Mouse (Mus musculus) gastrocnemius, adult 2 months (tissue): ENCODE results near the gene Dusp28. TPM values are rescaled to one million over a fixed set of nuclear protein-coding genes. Genes with fewer than 3 reads are reported as not detected.

Source experiments
- DNase-seq: peaks from one replicate; pipeline ENCODE4 v3.0.0; 2022
- H3K27ac ChIP-seq: fragments of 200-600 bp; 2 replicates; pipeline ENCODE4 v1.8.1; 2022; ENCODE audit warnings: mild to moderate bottlenecking
- H3K4me3 ChIP-seq: fragments of 200-600 bp; 2 replicates; pipeline ENCODE4 v1.8.1; 2022; ENCODE audit warnings: mild to moderate bottlenecking, moderate library complexity
- CTCF ChIP-seq: fragments of 200-600 bp; IDR thresholded peaks from 2 replicates; pipeline ENCODE4 v1.8.1; 2022; ENCODE audit warnings: antibody characterized with exemption, mild to moderate bottlenecking, moderate library complexity
- intact Hi-C: fragments of 180-260 bp; cut with DNase I; formaldehyde crosslinking; loops from one replicate; pipeline ENCODE4 v1.15.1; 2025
- total RNA-seq, 2 experiments: library from RNA; stranded (reverse); gene quantifications; 2 replicates each; pipeline ENCODE4 v1.2.3; 2021

Gene Dusp28
- total RNA-seq, 2 experiments from 2014 or later: 21.8 to 24.9 TPM

GRCm38 (mm10) chr1:92881982-92882381 is 24.8 kb upstream of the Dusp28 start:
- Histone ChIP-seq H3K27ac (no peak overlapping the region), H3K4me3 (no peak overlapping the region)
- intact Hi-C loops: no loop called here
- TF ChIP-seq CTCF: no peak
- no peak for DNase-seq

- TF ChIP-seq CTCF: no peak
- intact Hi-C loops: no loop called here
- Histone ChIP-seq H3K27ac (no peak overlapping the region), H3K4me3 (no peak overlapping the region)
- DNase-seq: no peak
Measured at GRCm38 (mm10) chr1:92888901-92889655, 17.7 kb upstream of the Dusp28 start.

DNA sequence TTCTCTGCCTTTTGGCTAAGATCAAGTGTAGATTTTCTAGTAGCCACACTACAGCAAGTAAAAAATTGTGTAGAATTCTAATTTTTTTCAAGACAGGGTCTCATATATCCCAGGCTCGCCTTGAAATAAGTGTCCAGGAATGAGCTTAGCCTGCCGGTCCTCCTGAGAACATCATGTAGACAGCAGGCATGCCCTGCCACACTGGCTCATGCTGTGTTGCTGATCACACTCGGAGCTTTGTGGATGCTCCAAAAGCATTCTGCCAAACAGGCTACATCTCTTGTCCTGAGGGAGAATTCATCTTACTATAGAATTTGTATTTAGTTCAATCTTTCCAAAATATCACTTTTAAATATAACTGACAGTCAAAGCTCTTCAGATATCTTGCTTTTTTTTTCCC is 14.0 kb upstream of the Dusp28 start:
- no peak overlapping the region for H3K27ac ChIP-seq
- DNase-seq: no peak
- intact Hi-C loops: loop anchor here (5.0 kb wide), 1 partner anchor 50 kb away; no protein-coding TSS in a partner anchor
- H3K4me3 ChIP-seq: no peak overlapping the region
- TF ChIP-seq CTCF: no peak

GRCm38 (mm10) chr1:92893896-92894295 is 12.9 kb upstream of the Dusp28 start:
- Histone ChIP-seq H3K27ac (no peak overlapping the region), H3K4me3 (no peak overlapping the region)
- no peak for DNase-seq
- intact Hi-C loops: loop anchor here (2.0 to 5.0 kb wide), 2 partner anchors 52 to 245 kb away; partner anchors contain the start of gene Otos
- no peak for TF ChIP-seq CTCF

GRCm38 (mm10) chr1:92895089-92895488 is 11.7 kb upstream of the Dusp28 start:
- intact Hi-C loops: loop anchor here (1.0 to 5.0 kb wide), 3 partner anchors 198 to 373 kb away; partner anchors contain the start of gene Otos
- peak; percentile 83 for DNase-seq
- TF ChIP-seq CTCF: peak; percentile 97; the same call in 1 of the 2 replicates

DNA sequence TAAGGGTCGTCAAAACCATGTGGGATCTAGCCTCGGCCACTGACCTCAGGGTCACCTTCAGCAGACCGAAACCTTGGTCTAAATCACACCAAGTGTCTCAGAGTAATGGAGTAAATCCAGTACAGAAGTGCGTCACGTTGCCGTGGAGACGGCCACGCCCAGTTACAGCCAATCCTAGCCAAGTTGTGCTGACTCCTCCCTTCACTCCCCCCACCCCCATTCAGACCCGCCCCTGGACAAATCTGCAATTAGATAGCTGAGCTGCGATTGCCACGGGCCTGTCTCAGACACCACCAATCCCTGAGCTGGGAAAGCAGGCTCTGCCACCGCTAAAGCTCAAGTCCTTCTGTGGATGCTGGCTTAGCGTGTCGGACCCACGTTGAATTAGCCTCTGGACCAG is 4.0 kb upstream of the Dusp28 start, which contains the start of gene Ankmy1:
TSS of gene Ankmy1 (minus strand) at position 121 of the 400 bp plus-strand sequence.
- no peak within 1 kb of the TSS for H3K4me3 ChIP-seq
- TF ChIP-seq CTCF: no peak
- no peak within 1 kb of the TSS for H3K27ac ChIP-seq
- DNase-seq: peak; percentile 61
- intact Hi-C loops: no loop called here

More at GRCm38 (mm10) chr1:92895089-92895488, 11.7 kb upstream of the Dusp28 start:
- Histone ChIP-seq H3K4me3 (no peak overlapping the region), H3K27ac (no peak overlapping the region)

DNA sequence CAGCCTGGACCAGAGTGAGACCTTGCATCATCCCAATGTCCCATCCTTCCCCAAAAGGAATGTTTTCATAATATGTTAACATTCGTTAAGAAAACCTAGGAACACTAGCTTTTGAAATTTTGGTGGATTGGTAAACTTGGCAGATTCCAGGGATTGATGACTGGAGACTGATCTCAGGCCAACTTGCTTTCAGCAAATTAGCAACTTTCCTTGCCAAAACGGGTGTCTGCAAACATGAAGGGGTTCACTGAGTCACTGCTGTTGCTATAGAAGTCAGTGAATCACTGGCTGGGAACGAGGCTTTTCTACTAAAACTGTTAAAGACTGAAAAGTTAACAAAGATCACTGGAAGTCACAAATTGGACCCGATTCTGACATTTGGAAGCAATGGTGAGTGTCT is 3.2 kb upstream of the Dusp28 start:
- intact Hi-C loops: no loop called here
- H3K4me3 ChIP-seq: no peak overlapping the region
- H3K27ac ChIP-seq: no peak overlapping the region
- no peak for DNase-seq
- no peak for TF ChIP-seq CTCF

DNA sequence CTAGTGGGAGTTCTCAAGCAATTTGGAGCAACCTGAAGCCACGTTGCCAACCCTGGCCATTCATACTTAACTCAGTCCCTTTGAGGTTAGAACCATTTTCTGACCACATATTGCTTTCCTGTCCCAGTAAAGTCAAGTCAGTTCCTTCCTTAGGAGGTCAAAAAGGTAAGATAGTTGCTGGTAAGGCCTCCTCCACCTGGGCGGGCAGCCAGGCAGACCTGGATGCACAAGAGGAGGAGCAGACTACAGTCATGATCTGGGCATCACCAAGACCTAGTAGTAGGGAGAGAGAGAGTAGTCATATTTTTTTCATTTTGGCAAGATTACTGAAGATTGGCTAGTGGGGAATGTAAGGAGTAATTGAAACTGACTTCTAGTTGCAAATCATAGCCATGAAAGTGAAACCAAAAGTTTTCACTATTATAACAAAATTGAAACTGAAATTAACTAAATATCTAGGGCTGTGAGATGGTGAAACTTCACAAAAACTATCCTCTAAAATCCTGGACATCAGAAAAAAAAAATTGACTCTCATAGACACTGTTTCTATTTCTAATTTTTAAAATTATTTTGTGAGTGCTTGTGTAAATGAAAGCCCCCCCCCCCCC is 974 bp upstream of the Dusp28 start:
- TF ChIP-seq CTCF: no peak
- Histone ChIP-seq H3K27ac (peak overlapping the region; percentile 98), H3K4me3 (peak overlapping the region; percentile 26)
- intact Hi-C loops: no loop called here
- no peak for DNase-seq

DNA sequence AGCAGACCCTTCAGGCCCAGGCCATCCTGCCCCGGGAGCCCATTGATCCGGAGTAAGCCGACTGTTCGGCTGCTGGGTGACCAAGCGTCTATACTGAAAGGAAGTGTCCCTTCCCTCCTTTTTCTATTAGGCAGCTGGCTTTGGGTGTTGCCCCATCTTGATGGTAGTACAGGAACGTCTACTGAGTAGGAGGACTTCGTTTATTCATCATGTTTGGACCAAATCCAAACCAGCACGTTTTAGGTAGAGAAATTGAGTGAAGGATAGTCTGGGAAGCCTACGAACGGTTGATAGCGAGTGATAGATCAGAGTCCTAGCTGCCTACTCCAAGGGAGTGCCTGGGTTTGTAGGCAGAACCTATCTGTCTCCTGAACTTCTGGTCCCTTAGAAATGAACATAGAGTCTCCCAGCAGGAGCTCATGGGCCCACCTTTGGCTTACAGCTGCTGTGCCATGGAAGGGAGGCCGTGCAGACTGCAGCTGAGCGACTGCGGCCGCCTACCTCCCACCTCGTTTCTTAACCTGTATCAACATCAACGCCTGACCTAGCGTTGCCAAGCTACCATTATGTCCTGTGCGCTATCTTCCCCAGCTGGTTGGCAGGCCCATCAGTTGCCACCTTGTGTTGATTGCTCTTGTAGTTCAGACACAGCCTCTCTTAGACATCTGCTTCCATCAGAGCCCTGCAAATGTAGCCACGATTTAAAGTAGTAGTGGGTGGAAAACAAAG is 1.0 kb downstream of the Dusp28 start:
- no peak for TF ChIP-seq CTCF
- no peak for DNase-seq
- intact Hi-C loops: no loop called here
- peak overlapping the region; percentile 84 for H3K4me3 ChIP-seq
- peak overlapping the region; percentile 98 for H3K27ac ChIP-seq

- H3K27ac ChIP-seq: no peak overlapping the region
Measured at GRCm38 (mm10) chr1:92908664-92909063, 1.9 kb downstream of the Dusp28 start.

GRCm38 (mm10) chr1:92909068-92909467 is 2.3 kb downstream of the Dusp28 start:
- no peak overlapping the region for H3K4me3 ChIP-seq
- intact Hi-C loops: no loop called here
- TF ChIP-seq CTCF: peak; percentile 43
- DNase-seq: no peak
- H3K27ac ChIP-seq: peak overlapping the region; percentile 93; the same call in 1 of the 2 replicates

More at GRCm38 (mm10) chr1:92908664-92909063, 1.9 kb downstream of the Dusp28 start:
- H3K4me3 ChIP-seq: no peak overlapping the region
- no peak for DNase-seq
- intact Hi-C loops: no loop called here
- TF ChIP-seq CTCF: no peak

- TF ChIP-seq CTCF: peak; percentile 74
- intact Hi-C loops: loop anchor here (2.0 kb wide), 1 partner anchor 24 kb away; the partner anchor contains the start of gene Capn10
- Histone ChIP-seq H3K4me3 (peak within 1 kb of the TSS; percentile 96), H3K27ac (peak within 1 kb of the TSS; percentile 93)
- peak; percentile 91 for DNase-seq
Measured at GRCm38 (mm10) chr1:92910239-92910885, 3.6 kb downstream of the Dusp28 start, which contains the start of gene Rnpepl1. TSS of gene Rnpepl1 (plus strand) at chr1:92910783.
